Mouse (Mus musculus): ENCODE measurements at regions not wholly inside any gene's neighbourhood (a gene's known extent, or its start where the extent isn't known, plus 50 kb on each side); places are given as distances from the start of the nearest gene placed in this dataset.

DNA sequence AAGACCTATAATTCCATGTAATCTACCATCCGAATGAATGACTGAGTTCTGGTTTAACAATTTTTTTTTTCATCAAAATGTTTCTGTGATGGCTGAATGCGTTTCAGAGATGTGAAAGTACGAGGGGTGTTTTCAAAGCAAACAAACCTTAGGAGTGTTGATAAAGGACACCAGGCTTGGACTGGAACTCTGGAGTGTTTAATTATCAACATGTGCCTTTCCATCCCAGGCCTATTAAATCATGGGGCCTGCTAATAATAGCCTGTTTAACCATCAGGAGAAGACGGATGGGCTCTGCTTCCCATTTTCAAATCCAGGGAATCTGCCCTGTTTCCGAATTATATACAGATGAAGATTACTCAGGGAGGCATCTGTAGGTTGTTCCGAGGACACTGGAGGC is 399.3 kb downstream of the Ppargc1a start:
- POLR2A ChIA-PET: no interaction called here
- CTCF ChIA-PET: interaction anchor here in 1 of 4 experiments (0.7 kb wide), 1 partner anchor 15 kb away, joined by 3 read pairs; no protein-coding TSS in a partner anchor

DNA sequence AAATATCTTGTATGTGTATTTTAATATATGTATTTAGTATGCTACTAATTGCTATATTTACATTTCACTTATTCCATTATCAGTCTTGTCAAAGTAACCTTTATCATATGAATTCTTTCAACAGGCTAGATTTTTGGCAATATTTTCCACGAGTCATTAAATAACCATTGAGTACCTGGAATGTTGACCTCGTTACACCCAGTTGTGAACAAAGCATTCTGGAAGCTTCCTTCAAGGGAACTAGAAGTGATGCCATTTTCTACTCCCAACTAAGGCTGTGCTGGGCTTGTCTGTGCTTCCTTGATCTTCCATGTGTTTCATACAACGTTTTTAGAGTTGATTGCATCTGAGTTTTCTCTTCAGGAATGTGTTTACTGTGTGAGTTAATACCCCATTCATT is 410.6 kb downstream of the Ppargc1a start:
- ChIA-PET CTCF (no interaction called here), POLR2A (no interaction called here)

DNA sequence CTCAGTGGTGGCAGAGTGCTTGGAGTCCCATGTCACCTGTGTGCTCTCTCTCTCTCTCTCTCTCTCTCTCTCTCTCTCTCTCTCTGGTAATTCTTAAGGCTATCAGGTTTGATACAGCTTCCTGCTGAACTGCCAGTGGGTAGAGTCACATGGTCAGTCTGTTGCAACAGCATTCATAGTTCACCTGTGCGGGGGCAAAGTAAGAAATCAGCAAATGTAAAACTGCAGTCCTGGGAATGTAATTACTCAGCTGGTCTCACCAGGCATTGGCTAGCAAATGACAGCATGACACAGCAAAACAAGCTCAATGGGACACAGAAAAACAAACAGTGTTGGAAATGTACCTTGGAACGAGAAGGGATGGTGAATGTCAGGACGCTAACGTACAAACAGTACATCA is 422.7 kb downstream of the Ppargc1a start:
- POLR2A ChIA-PET: no interaction called here
- CTCF ChIA-PET: no interaction called here

DNA sequence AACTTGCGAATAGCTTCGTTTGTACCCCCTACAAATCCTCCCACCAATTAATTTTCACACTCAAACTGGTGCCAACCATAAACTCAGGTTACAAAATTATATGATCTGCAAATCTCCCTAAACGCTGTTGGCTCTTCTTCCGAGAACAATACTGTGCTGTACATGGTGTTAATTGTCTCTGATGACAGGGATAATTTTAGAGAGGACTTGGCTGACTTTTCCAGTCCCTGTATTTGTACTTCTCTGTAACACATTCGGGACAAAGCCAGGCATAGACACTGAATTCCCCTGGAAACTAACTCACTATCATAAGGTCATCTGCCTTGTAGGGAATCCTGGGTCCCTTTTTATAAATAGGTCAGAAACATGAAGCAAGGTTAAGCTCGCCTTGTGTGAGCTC is 442.4 kb downstream of the Ppargc1a start:
- ChIA-PET POLR2A (no interaction called here), CTCF (no interaction called here)

DNA sequence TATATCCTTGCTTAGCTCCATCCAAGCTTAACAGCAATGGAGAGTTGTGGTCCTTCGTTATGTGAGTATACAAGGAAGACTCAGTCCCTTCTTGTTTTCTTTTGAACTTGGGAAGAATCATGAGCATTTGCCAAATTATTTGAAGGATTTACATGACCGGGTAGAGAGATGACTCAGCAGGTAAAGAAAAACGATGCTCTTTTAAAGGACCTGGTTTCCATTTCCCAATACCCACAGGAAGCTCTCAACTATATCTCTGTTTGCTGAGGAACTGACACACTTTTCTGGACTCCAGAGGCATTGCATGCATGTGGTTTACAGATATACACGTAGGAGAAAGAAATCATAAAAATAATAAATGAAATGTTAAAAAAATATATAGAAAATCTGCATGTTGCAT is 457.5 kb downstream of the Ppargc1a start:
- ChIA-PET CTCF (no interaction called here), POLR2A (no interaction called here)

DNA sequence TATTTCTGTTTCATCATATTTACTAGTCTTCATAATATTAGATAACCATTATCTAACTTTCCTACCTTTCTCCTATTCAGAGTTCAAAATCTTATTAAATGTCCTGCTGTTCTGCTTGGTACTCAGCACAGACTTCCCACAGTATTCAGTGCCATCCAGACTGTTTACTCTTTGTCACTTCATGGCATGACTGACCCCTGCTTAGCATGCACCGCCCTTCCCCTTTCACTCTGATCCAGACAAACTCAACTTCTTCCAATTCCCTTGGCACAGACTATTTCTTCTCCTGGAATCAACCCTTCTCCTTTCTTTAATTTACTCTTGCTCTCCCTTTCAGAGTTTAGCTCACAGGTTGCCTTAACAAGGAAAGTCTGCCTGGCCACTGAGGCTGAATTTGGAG is 458.8 kb downstream of the Ppargc1a start:
- ChIA-PET POLR2A (no interaction called here), CTCF (no interaction called here)

DNA sequence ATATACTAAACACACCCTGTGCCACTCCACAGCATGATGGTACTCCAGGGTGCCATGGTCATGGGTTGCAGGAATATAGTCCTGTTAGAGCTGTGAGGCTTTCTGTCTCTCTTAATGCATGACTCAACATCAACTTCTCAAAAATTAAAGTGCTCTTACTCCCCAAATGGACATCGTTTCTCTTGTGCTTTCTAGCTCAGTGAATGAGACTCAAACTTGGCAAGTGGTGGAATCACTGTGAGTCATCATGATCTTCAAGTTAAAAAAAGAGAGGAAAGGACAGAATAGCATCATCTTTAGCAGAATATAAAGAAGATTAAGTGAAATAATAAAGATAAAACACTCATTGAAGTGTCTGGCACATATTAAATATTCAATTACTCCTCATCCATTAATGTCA is 459.3 kb downstream of the Ppargc1a start:
- ChIA-PET POLR2A (no interaction called here), CTCF (no interaction called here)

DNA sequence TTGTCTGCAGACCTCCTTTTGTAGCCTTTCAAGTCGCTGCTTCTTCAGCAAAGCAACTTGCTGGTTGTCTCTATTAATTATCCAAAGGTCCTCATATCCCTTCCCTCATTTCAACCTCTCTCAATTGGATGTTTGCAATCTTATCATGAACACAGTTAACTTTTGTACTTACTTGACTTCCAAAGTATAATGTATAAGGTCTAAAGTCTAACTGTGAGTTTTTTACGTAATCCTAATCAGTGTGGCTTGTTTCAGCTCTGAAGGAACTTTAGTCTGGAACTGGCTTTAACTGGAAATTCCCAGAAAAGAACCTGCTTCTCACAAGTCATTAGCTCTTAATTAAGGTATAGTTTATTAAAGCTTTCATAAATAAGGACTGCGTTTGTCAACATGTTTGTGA is 467.6 kb downstream of the Ppargc1a start:
- CTCF ChIA-PET: no interaction called here
- POLR2A ChIA-PET: no interaction called here

DNA sequence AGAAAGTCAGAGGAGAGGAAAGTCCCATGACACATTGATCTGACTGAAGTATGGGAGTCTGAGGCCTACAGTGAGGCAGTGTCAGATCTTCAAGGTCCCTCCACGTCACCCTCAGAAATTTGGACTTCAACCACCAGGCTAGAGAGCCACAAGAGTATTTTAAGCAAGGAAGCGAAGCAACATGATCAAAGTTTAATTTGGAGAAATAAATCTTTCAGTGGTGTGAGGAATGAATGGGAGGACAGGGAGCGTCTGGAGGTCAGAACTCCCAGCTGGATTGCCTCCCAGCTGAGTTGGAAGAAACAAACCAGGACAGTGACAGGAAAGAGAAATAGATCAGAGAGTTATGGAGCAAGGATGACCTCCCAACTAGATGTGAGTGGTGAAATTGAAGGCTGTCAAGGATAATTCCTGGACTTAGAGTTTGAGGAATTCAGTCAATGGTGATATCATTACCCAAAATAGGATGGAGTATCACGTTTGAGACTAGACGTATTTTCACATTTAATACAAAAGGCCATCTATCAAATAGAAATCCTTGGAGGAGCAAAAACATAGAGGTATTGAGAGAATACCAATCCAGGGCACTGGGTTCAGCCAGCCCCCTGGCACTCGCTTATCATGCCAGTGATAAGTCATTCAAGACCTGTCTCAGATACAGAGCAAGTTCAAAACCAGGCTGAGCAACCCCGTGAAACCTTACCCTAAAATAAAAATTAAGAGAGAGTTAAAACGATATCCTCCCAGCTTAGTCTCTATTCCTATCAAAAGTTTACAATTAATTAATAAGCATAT is 494.7 kb downstream of the Ppargc1a start:
- ChIA-PET POLR2A (no interaction called here), CTCF (no interaction called here)

DNA sequence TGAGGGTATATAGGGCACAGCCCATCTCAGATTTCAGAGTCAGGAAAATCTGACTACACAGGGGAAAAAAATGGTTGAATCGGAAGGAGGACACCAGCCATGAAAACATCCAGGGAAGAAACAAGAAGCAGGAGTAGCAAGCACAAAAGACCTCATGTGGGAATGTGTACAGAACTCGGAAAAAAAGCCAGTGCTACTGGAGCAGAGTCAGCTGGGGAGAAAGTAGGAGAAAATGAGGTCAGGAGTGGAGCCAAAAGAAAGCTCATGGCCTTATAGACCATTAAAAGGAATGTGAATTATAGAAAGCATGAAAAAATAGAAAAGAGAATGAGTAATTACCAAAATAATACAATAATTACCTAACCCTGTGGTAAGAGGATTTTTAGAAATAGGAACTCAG is 495.4 kb downstream of the Ppargc1a start:
- CTCF ChIA-PET: no interaction called here
- POLR2A ChIA-PET: no interaction called here

DNA sequence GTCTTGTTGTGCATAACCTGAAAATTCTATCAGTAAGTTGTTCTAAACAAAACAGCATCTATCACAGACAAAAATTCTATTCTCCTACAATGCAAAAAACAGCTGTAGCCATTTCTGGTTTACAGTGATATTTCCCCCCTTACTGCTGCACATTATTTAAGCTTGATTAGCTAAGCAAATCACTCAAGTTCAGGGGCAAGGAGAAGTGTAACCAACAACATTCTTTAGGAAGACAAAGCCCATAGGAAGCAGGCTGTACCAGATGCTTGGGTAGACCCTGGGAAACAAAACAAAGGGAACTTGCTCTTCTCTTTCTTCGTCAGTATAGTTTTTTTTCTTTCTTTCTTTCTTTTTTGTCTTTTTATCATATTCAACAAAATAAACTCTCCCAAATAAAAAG is 497.9 kb downstream of the Ppargc1a start:
- POLR2A ChIA-PET: no interaction called here
- CTCF ChIA-PET: no interaction called here

DNA sequence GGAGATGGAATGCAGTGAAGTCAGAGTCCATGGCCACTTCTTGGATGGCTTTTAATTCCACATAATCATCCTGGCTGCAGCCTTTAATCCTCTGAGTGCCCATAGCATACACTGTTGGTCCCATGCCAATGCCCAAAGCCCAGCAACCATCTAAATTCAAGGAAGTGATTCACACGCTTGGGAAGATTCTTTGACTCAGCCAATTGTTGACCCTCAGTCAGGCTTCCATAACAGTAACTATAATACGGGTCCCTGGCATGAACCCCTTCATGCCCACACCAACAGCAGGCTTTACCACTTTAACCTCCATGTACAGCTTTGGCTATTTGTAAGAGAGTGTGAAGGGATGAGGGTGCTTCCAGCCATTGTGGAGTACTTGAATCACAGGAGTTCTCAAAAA is 521.7 kb downstream of the Ppargc1a start:
- ChIA-PET POLR2A (no interaction called here), CTCF (no interaction called here)

DNA sequence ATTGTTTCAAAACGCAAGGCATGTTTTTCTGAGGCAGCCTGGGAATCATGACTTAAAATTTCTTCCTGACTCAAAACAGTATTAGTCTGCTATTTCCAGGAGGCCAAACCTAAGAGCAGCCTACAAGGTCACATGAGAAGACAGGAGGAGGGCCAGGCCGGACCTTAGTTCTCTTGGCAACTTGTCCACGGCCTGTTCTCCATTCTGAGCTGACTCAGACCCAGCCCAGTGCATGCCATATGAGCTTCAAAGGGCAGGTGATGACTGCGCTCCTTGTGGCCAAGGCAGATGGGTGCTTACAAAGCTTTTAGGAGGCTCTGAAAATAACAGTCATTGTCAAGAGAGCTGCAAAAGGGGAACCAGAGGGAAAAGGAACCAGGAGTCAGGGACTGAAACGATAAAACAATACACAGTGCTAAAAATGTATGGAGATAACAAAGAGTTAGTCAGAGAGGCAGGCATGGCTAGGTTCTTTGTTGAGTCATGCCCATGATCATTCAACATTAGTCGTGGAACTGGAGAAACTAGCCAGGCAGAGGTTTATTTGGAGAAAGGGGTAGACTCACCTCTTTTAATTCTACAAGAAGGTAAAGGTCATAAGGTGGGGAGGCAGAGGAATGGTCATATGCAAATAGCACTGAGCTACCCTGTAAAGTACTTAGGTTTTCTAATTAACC is 525.8 kb downstream of the Ppargc1a start:
- CTCF ChIA-PET: no interaction called here
- POLR2A ChIA-PET: interaction anchor here in 1 of 4 experiments (0.6 kb wide), 1 partner anchor 19 kb away, joined by 3 read pairs; no protein-coding TSS in a partner anchor

DNA sequence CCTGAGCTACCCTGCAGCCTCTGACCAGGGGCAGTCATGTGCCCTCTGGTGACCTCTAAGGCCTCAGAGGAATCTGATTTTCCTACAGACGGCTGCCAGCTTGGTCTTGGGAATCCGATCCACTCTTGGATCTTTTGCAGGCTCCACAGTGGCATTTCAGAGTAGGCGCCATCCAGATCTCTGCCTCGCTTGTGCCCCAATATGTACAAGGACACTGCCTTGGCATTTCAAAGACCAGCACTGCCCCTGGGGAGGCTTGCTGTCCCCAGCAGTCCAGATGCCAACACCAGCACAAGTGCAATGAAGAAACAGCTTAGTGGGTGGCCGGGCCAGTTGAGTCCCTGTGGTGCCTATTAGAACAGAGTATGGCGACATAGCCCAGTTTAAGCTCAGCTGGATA is 526.6 kb downstream of the Ppargc1a start:
- POLR2A ChIA-PET: no interaction called here
- CTCF ChIA-PET: no interaction called here

DNA sequence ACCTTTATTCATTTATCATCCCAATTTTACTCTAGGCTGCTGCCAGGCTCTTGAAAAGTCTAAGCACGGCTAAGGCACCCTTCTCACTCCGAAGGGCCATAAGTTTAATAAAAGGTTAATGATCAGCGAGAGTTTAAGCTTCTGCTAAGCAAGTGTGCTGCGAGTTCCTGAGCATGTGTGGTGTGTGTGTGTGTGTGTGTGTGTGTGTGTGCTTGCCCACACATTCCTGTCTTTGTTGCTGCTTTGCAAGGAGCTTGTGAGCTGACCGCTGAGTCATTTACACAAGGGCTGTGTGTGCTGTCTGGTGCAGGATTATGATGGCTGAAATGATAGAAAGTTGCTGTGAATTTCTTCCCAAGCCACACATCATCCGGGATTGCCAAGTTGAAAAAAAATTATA is 527.1 kb downstream of the Ppargc1a start:
- ChIA-PET POLR2A (no interaction called here), CTCF (no interaction called here)

DNA sequence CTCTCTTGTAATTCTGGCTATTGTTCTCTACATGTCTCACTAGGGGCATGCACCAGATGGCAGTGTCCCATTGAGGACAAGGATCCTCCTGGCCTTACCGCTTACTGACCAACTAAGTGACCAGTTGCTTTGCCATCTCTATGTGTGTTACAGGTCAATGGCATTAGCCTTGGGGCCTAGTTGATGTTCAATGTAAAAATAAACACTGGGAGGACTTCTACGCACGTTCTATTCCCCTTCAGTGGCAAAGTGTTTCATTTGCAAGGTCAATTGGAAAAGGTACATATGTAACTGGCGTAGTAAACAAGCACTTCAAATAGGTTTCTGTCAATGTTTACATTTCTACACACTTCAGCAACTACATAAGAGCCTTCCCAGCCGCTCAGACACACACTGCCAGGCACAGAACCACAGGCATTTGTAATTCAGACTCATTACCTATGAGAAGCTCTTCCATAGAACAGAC is 527.8 kb downstream of the Ppargc1a start:
- ChIA-PET CTCF (no interaction called here), POLR2A (no interaction called here)

DNA sequence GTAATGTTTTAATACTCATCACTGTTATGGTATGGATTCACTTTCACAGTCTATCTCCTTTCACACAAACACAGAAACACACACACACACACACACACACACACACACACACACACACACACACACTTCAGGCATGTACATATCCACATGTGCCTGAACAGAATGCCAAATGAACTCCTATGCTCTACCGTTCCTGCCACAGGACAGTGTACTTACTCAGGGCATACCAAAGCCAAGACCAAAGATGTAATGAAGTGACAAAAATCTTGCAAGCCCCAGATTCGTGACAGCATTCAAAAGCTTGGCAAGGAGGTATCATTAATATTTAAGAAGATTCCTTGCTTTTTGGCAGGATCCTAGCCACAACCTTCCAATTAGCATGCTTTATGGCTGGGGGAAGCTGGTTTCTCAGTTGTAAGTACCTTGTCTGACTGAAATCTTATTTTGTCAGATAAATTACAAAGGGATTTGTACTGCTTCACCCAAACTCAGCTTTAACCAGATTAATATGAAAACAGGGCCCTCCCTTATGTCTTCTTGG is 531.0 kb downstream of the Ppargc1a start:
- ChIA-PET POLR2A (no interaction called here), CTCF (no interaction called here)

DNA sequence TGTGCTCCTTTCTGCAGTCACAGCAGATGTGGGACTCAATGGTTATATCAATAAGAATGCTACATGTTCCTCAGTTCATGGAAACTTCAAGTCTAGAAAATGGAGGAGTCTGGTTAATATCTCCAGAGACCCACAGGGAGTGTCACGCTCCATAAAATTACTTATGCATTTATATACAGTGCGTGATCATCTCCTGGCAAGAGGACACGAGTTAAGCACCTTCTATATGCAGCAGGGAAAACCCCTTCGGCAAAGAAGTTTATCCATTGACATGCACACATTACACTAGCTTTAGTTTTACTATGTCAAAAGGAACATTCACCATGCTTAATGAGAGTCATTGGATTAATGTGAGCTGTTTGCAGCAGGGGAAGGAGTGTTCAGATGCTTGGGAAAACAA is 538.6 kb downstream of the Ppargc1a start:
- ChIA-PET CTCF (no interaction called here), POLR2A (no interaction called here)

DNA sequence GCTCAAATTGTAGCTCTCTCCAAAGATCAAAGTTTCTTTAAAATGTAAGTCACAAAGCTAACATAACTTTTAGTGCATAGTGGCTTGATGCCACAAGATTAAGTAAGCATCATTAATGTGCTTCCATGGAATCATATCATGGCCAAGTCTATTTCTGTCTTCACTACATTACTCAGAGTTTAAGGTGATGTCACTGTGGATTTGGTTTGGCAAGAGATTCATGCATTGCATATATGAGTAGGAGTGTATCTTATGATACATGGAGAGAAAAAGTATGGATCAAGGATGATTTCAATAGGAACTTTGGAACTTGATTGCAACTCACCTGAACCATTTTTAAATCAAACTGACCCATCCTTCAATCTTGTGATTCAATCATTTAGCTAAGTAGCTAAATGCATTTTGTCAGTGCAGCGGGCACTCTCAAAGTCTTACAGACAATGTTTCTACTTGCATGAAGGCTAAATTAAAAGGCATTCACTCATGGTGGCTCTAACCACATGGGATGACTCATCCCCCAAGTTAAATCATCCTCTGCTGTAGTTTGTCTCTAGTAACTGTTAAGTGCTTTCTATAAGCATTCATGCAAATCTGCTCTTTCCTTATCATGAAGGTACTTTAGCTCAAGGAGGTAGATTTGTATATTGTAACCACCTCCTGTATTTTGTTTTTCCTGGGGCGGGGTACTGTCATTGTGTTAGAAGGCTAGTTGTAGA is 576.5 kb downstream of the Ppargc1a start:
- ChIA-PET CTCF (no interaction called here), POLR2A (no interaction called here)

All from embryonic stem cell, embryonic (primary cell).